Mouse (Mus musculus) hindbrain, embryonic 16.5 days (tissue): ENCODE measurements at regions not wholly inside any gene's neighbourhood (a gene's known extent, or its start where the extent isn't known, plus 50 kb on each side); places are given as distances from the start of the nearest gene placed in this dataset.

Experiments used
- ATAC-seq: fragments of 200-750 bp; cut with Nextera tagmentation; 2 replicates; pipeline ENCODE4 v1.8.0; 2017; ENCODE audit warnings: moderate TSS enrichment, moderate library complexity
- H3K27ac ChIP-seq: fragments of 300-500 bp; sonication (generic); 2 replicates; pipeline ENCODE4 v1.5.1; 2014; ENCODE audit warnings: low read depth, mild to moderate bottlenecking, control low read depth, low read length, moderate library complexity
- H3K27me3 ChIP-seq: fragments of 300-500 bp; sonication (generic); replicated peaks from 2 replicates; pipeline ENCODE4 v1.6.1; 2014; ENCODE audit warnings: low read length; ENCODE audit not compliant: control insufficient read depth, insufficient read depth
- H3K36me3 ChIP-seq: fragments of 300-500 bp; sonication (generic); 2 replicates; pipeline ENCODE4 v1.6.1; 2014; ENCODE audit warnings: mild to moderate bottlenecking, low read length, moderate library complexity, mixed read lengths; ENCODE audit not compliant: control insufficient read depth, insufficient read depth
- H3K4me1 ChIP-seq: fragments of 300-500 bp; sonication (generic); 2 replicates; pipeline ENCODE4 v1.6.1; 2014; ENCODE audit warnings: low read depth, low read length; ENCODE audit not compliant: control insufficient read depth, insufficient read depth
- H3K4me2 ChIP-seq: fragments of 300-500 bp; sonication (generic); 2 replicates; pipeline ENCODE4 v1.6.1; 2014; ENCODE audit warnings: mild to moderate bottlenecking, low read length, control low read depth, moderate library complexity
- H3K4me3 ChIP-seq: fragments of 300-500 bp; sonication (generic); 2 replicates; pipeline ENCODE4 v1.5.1; 2014; ENCODE audit warnings: mild to moderate bottlenecking, low read length, control low read depth, moderate library complexity
- H3K9ac ChIP-seq: fragments of 300-500 bp; sonication (generic); 2 replicates; pipeline ENCODE4 v1.6.1; 2014; ENCODE audit warnings: low read depth, mild to moderate bottlenecking, control low read depth, low read length, moderate library complexity
- H3K9me3 ChIP-seq: fragments of 300-500 bp; sonication (generic); 2 replicates; pipeline ENCODE4 v1.6.1; 2014; ENCODE audit warnings: mild to moderate bottlenecking, low read length, moderate library complexity; ENCODE audit not compliant: control insufficient read depth
- WGBS: fragments of 180-500 bp; shearing (Covaris S2); extraction: QIAGEN DNeasy Blood & Tissue Kit; methylation state at CpG from one replicate; pipeline ENCODE4 v1.1.7; 2014; 5-methylcytosine and 5-hydroxymethylcytosine counted together

GRCm38 (mm10) chr3:52466984-52467565 is 198.9 kb downstream of the Foxo1 start:
- H3K4me3 ChIP-seq = no peak overlapping the region
- H3K27ac ChIP-seq = no peak overlapping the region
- H3K4me1 ChIP-seq = peaks cover 4% of the 10 kb centered on the region; the same call in 1 of the 2 replicates
- H3K27me3 ChIP-seq = no peaks in the 10 kb centered on the region
- no peak overlapping the region for H3K9ac ChIP-seq
- peak; percentile 30; the same call in 1 of the 2 replicates for ATAC-seq
- whole genome bisulfite sequencing = 59% methylated on average over 11 of the region's 11 CpGs
- H3K9me3 ChIP-seq = peaks cover 9% of the 10 kb centered on the region
- H3K4me2 ChIP-seq = no peak overlapping the region
- H3K36me3 ChIP-seq = no peaks in the 10 kb centered on the region

- Histone ChIP-seq H3K36me3 (no peaks in the 10 kb centered on the region), H3K4me1 (peaks cover 4% of the 10 kb centered on the region; the same call in 1 of the 2 replicates), H3K27me3 (no peaks in the 10 kb centered on the region), H3K27ac (no peak overlapping the region), H3K9me3 (peaks cover 7% of the 10 kb centered on the region), H3K4me3 (no peak overlapping the region), H3K9ac (no peak overlapping the region), H3K4me2 (no peak overlapping the region)
- 56% methylated on average over 3 of the region's 3 CpGs for WGBS
- peak; percentile 14; the same call in 1 of the 2 replicates for ATAC-seq
These were observed 198.4 kb downstream of the Foxo1 start for GRCm38 (mm10) chr3:52466571-52466970.

GRCm38 (mm10) chr3:52463911-52464310 is 195.8 kb downstream of the Foxo1 start:
- Histone ChIP-seq H3K27ac (no peak overlapping the region), H3K27me3 (no peaks in the 10 kb centered on the region), H3K4me2 (no peak overlapping the region), H3K4me3 (no peak overlapping the region), H3K36me3 (no peaks in the 10 kb centered on the region), H3K9me3 (no peaks in the 10 kb centered on the region), H3K9ac (no peak overlapping the region), H3K4me1 (peaks cover 4% of the 10 kb centered on the region; the same call in 1 of the 2 replicates)
- ATAC-seq = no peak
- 32% methylated on average over 7 of the region's 7 CpGs for WGBS

- H3K27me3 ChIP-seq = no peaks in the 10 kb centered on the region
- 91% methylated on average over 5 of the region's 5 CpGs for WGBS
These were observed 186.8 kb downstream of the Foxo1 start for GRCm38 (mm10) chr3:52454955-52455354.

GRCm38 (mm10) chr3:52453041-52453440 is 184.9 kb downstream of the Foxo1 start:
- no peak overlapping the region for H3K4me3 ChIP-seq
- H3K9me3 ChIP-seq = no peaks in the 10 kb centered on the region
- H3K9ac ChIP-seq = no peak overlapping the region
- no peaks in the 10 kb centered on the region for H3K4me1 ChIP-seq
- H3K4me2 ChIP-seq = no peak overlapping the region
- H3K36me3 ChIP-seq = no peaks in the 10 kb centered on the region
- no peak for ATAC-seq
- 84% methylated on average over 3 of the region's 3 CpGs for WGBS
- no peak overlapping the region for H3K27ac ChIP-seq
- no peaks in the 10 kb centered on the region for H3K27me3 ChIP-seq

More at GRCm38 (mm10) chr3:52454955-52455354, 186.8 kb downstream of the Foxo1 start:
- no peak for ATAC-seq
- Histone ChIP-seq H3K4me1 (no peaks in the 10 kb centered on the region), H3K4me3 (no peak overlapping the region), H3K36me3 (no peaks in the 10 kb centered on the region), H3K9me3 (no peaks in the 10 kb centered on the region), H3K27ac (no peak overlapping the region), H3K4me2 (no peak overlapping the region), H3K9ac (no peak overlapping the region)

- no peaks in the 10 kb centered on the region for H3K27me3 ChIP-seq
- no peaks in the 10 kb centered on the region for H3K4me1 ChIP-seq
- no peak overlapping the region for H3K27ac ChIP-seq
- no peak for ATAC-seq
- no peak overlapping the region for H3K4me3 ChIP-seq
- no peaks in the 10 kb centered on the region for H3K9me3 ChIP-seq
- H3K36me3 ChIP-seq = no peaks in the 10 kb centered on the region
- no peak overlapping the region for H3K4me2 ChIP-seq
- no peak overlapping the region for H3K9ac ChIP-seq
- 66% methylated on average over 5 of the region's 5 CpGs for WGBS
These were observed 184.2 kb downstream of the Foxo1 start for GRCm38 (mm10) chr3:52452345-52452744.

GRCm38 (mm10) chr3:52446991-52447390 is 178.9 kb downstream of the Foxo1 start:
- Histone ChIP-seq H3K4me3 (no peak overlapping the region), H3K9me3 (no peaks in the 10 kb centered on the region), H3K4me2 (no peak overlapping the region), H3K4me1 (no peaks in the 10 kb centered on the region), H3K9ac (no peak overlapping the region), H3K27ac (no peak overlapping the region), H3K27me3 (no peaks in the 10 kb centered on the region), H3K36me3 (no peaks in the 10 kb centered on the region)
- 91% methylated on average over 1 of the region's 1 CpGs for WGBS
- ATAC-seq = no peak

GRCm38 (mm10) chr3:52446500-52446899 is 178.4 kb downstream of the Foxo1 start:
- H3K9me3 ChIP-seq = no peaks in the 10 kb centered on the region
- no peak overlapping the region for H3K9ac ChIP-seq
- no peaks in the 10 kb centered on the region for H3K27me3 ChIP-seq
- no peaks in the 10 kb centered on the region for H3K36me3 ChIP-seq
- 76% methylated on average over 5 of the region's 5 CpGs for WGBS
- ATAC-seq = no peak
- H3K4me1 ChIP-seq = no peaks in the 10 kb centered on the region
- no peak overlapping the region for H3K4me2 ChIP-seq
- H3K4me3 ChIP-seq = no peak overlapping the region
- no peak overlapping the region for H3K27ac ChIP-seq

GRCm38 (mm10) chr3:52444420-52445119 is 176.4 kb downstream of the Foxo1 start:
- no peak for ATAC-seq
- Histone ChIP-seq H3K4me1 (no peaks in the 10 kb centered on the region), H3K4me2 (no peak overlapping the region), H3K9me3 (no peaks in the 10 kb centered on the region), H3K4me3 (no peak overlapping the region), H3K27me3 (no peaks in the 10 kb centered on the region), H3K36me3 (no peaks in the 10 kb centered on the region), H3K9ac (no peak overlapping the region), H3K27ac (no peak overlapping the region)
- WGBS = 88% methylated on average over 8 of the region's 8 CpGs
